Mouse (Mus musculus): ENCODE measurements around the gene Brwd1. TPM values are rescaled to one million over a fixed set of nuclear protein-coding genes. Genes with fewer than 3 reads are reported as not detected.

Brwd1 gene
- polyA plus RNA-seq (2015; fragmentation: Nextera tagmentation; extraction: Ambion mirVana), result 34.8 and 42.2 TPM in 2 replicates

GRCm38 (mm10) chr16:96082301-96083178 lies at the start of gene Brwd1:
Gene Brwd1, minus strand, starts transcription at chr16:96082526.

GRCm38 (mm10) chr16:96127657-96128344 lies 45.5 kb upstream of the Brwd1 start, which contains the start of gene Hmgn1:
Gene Hmgn1, minus strand, starts transcription at chr16:96127729.

GRCm38 (mm10) chr16:95990462-95991121 lies 91.7 kb downstream of the Brwd1 start, which contains the start of gene Psmg1:
Gene Psmg1, minus strand, starts transcription at chr16:95990960.

Small RNA genes lying within 50 kb of the gene (microRNA-seq; reads per million reads assigned to microRNA genes)
- not detected for gene Gm27833

Other genes with a start within 250 kb of the Brwd1 start
- gene Psmg1, start 91.6 kb downstream of the Brwd1 start, polyA plus RNA-seq (2015; fragmentation: Nextera tagmentation; extraction: Ambion mirVana), result 42.5 and 44.5 TPM in 2 replicates
- gene Hmgn1, start 45.2 kb upstream of the Brwd1 start, polyA plus RNA-seq (2015; fragmentation: Nextera tagmentation; extraction: Ambion mirVana), result 331 and 408 TPM in 2 replicates
- gene Wrb, start 62.9 kb upstream of the Brwd1 start, polyA plus RNA-seq (2015; fragmentation: Nextera tagmentation; extraction: Ambion mirVana), result 59.9 and 60.2 TPM in 2 replicates
- 1.0 and 1.4 TPM in 2 replicates for gene Lca5l, start 109.7 kb upstream of the Brwd1 start, polyA plus RNA-seq (2015; fragmentation: Nextera tagmentation; extraction: Ambion mirVana)
- gene Sh3bgr, start 117.9 kb upstream of the Brwd1 start, polyA plus RNA-seq (2015; fragmentation: Nextera tagmentation; extraction: Ambion mirVana), result 235 and 294 TPM in 2 replicates
- 0.07 TPM in 2 replicates for gene B3galt5, start 153.3 kb upstream of the Brwd1 start, polyA plus RNA-seq (2015; fragmentation: Nextera tagmentation; extraction: Ambion mirVana)

Data from urinary bladder, postnatal 0 days (tissue).